Mouse (Mus musculus) duodenum, adult 2 months (tissue): ENCODE data around the gene Jag2. TPM values are rescaled to one million over a fixed set of nuclear protein-coding genes. Genes with fewer than 3 reads are reported as not detected.

ENCODE experiments used
- polyA plus RNA-seq: library from polyadenylated mRNA; depleted of rRNA; stranded (reverse); fragments of >200 nt; gene quantifications from 2 replicates; pipeline ENCODE4 v1.2.3, GENCODE M21; 2012; ENCODE audit warnings: low replicate concordance; rRNA removed

Gene Jag2
- polyA plus RNA-seq, result 7.0 and 9.9 TPM in 2 replicates

DNA sequence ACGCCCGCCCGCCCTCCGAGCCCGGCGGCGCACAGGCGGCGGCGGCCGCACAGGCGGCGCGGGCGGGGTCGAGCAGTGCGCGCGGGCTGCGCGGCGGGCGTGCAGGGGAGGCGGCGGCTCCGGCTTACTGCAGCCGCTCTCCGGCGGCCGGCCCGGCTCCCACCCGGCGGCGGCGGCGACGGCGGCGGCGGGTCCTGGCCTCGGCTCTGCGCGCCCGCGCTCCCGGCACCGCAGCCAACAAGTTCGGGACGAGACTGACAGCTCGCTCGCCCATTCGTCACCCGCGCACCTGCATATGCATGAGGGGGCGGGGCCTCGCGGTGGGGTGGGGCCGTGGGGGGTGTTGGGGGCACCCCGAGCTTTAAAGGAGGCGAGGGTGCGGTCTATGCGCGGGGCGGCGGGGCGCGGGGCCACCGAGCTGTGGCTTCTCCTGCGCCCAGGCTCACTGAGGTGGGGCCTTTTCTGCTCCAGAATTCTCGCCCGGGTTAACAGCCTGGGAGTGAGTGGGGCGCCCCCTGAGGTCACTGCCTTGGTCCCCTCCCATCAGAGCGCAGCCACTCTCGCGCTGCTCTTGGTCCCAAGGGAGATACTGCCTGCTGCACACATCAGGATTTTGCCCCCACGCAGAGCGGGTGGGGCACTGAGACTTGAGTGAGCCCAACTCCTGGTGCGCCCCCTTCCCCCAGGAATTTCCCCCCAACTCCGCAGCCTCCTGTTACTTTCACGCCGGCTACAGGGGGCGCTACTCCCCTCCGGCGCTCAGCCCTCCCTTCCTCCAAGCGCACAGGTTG is at the start of gene Jag2:
Gene Jag2 (minus strand): TSS at position 215 of the 791 bp plus-strand sequence.

DNA sequence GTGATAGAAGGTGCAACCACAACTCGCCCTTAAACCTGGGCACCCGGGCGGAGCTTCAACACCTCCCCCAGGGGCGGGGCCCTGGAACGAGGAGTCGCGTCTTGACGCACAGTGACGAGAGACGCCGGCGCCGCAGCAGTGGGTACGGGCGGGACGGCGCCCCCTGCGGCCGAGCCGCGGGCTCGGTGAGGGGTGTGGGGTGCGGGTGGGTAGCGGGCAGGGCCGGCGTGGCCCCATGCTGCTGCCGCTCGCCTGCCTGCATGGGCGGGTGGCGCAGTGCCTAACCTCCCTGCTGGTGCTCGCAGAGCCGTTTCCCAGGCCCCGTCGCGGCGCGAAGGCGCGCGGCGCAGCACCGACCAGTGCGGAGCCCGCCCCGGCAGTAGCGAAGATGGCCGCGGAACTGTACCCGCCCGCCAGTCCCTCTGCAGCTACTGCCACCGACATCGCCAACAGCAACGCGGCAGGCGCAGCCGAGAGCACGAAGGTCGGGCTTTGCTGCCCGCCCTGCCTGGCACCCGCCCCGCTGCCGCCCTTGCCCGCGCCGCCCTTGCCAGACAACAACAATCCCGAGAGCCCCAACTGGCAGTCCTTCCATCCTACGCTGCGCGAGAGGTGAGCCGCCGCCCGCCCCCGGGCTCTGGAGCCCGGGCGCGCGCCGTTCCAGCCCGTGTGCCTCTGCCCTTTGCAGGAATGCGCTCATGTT is 46.9 kb upstream of the Jag2 start, which contains the start of gene Btbd6:
Gene Btbd6 (plus strand): TSS at position 112 of the 703 bp plus-strand sequence.

DNA sequence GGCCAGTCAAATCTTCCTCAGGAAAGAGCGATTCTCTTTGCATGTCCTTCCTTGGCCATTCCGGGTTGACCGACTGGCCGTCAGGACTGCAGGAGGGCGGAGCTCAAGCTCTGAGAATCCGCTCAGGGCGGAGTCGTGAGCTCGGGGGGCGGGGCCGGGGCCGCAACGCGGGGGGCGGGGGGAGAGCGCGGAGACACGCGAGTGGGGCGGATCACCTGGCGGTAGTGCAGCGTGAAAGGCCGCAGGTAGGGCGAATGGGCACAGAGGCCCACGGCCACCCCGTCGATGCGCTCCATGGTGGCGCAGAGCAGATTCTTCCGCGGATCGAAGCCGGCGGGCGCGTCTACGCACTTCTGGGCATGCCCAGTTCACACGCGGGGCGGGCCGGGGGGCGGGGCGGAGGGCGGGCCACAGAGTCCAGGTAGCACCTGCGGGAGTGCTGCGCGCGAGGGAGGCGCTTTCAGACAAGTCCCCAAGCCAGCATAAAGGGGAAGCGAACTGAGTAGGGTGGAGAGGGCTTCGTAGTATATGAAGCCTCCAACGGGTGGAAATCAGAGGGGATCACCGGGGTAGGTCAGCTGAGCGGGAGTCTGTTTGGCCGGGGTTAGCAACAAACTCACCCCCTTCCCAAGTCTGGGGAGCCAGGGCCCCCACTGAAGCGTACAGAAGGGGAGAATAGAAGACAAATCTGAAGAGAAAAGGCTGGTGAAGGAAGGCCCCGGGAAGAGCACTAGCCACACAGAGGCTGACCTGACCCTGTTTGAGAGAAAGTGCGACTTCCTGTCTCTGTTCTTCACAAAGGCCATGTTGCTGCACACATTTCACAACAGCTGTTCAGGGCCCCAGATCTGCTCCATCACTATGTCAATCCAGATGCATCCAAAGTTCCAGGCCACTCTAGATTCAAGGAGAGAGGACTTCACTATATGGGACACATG is 12.5 kb upstream of the Jag2 start, which contains the start of gene Nudt14:
Gene Nudt14 (minus strand): TSS at position 349 of the 938 bp plus-strand sequence.

DNA sequence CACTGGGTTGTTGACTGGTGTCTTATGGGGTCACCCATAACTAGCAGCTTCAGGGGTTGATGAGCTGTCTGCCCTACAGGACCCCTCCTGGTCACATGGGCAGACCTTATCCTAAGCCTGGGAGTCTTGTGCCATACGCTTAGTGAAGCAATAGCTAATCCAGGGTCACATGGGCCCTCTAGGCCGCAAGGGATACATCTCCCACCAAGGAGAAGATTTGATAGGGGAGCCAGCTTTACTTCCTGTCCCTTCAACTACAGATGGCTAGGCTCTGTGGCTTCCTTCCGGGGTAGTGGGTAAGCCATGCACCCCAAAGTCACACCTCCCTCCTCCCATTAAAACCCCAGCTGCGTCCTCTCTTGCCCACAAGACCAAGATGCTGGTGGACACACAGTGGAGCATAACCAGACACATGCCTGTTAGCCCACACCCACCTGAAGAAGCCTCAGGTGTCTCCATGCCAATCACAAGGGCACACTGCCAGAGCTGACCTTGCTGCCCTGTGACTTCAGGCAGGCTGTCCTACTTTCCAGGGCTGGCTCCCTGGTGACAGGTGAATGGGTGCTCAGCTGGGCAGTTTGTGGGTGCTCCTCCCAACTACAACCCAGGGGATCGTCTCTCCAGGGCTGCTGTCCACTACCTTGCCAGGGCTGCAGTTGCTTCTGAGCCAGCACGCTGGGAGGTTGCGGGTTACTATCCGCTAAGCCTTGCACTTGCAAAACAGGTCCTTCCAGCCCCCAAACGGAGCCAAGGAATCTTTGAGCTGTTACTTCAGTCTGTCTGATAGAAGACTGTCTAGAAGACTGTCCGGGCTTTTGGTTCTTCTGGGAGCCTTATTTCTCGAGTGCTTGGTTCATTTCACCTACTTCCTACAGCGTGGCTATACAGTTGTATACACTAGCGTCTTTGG is 61.1 kb downstream of the Jag2 start, which contains the start of gene Gpr132:
Gene Gpr132 (minus strand): TSS at position 51 of the 910 bp plus-strand sequence.

Other genes with a start within 250 kb of the Jag2 start
- 59.7 and 67.4 TPM in 2 replicates for gene Cep170b, start 209.3 kb downstream of the Jag2 start, polyA plus RNA-seq
- 14.3 and 22.6 TPM in 2 replicates for gene Pld4, start 169.1 kb downstream of the Jag2 start, polyA plus RNA-seq
- 0.60 and 1.4 TPM in 2 replicates for gene Ahnak2, start 127.1 kb downstream of the Jag2 start, polyA plus RNA-seq
- gene Clba1, start 120.8 kb downstream of the Jag2 start, polyA plus RNA-seq, result 2.1 TPM in 2 replicates
- gene Cdca4, start 100.4 kb downstream of the Jag2 start, polyA plus RNA-seq, result 9.2 and 11.5 TPM in 2 replicates
- 2.4 and 5.8 TPM in 2 replicates for gene Gpr132, start 61.5 kb downstream of the Jag2 start, polyA plus RNA-seq
- gene Nudt14, start 12.3 kb upstream of the Jag2 start, polyA plus RNA-seq, result 44.2 and 67.5 TPM in 2 replicates
- gene Btbd6, start 46.7 kb upstream of the Jag2 start, polyA plus RNA-seq, result 69.2 and 256 TPM in 2 replicates
- gene Brf1, start 70.9 kb upstream of the Jag2 start, polyA plus RNA-seq, result 34.8 and 43.2 TPM in 2 replicates
- 18.6 and 27.8 TPM in 2 replicates for gene Pacs2, start 84.7 kb upstream of the Jag2 start, polyA plus RNA-seq
- 0.18 and 0.29 TPM in 2 replicates for gene Tex22, start 144.7 kb upstream of the Jag2 start, polyA plus RNA-seq
- gene Mta1, start 168.5 kb upstream of the Jag2 start, polyA plus RNA-seq, result 39.6 and 51.6 TPM in 2 replicates
- 92.3 and 98.0 TPM in 2 replicates for gene Crip2, start 210.5 kb upstream of the Jag2 start, polyA plus RNA-seq
- 1,521 and 7,372 TPM in 2 replicates for gene Crip1, start 216.5 kb upstream of the Jag2 start, polyA plus RNA-seq
- 12.0 and 15.9 TPM in 2 replicates for gene Tedc1, start 226.6 kb upstream of the Jag2 start, polyA plus RNA-seq